Mouse (Mus musculus) gastrocnemius, postnatal 14 days (tissue): ENCODE data around the gene Fam81b. TPM values are rescaled to one million over a fixed set of nuclear protein-coding genes. Genes with fewer than 3 reads are reported as not detected.
"Not testable (repeated sequence)": the region's sequence is repeated elsewhere in the genome, so short reads cannot be mapped to it uniquely, and the experiment has no call there.

Source experiments
- DNase-seq: peaks from one replicate; pipeline ENCODE4 v3.0.0; 2021; ENCODE audit warnings: mixed read lengths
- intact Hi-C: fragments of 180-260 bp; cut with DNase I; formaldehyde crosslinking; loops from one replicate; pipeline ENCODE4 v1.15.1; 2025; ENCODE audit warnings: low total_unique reads
- long read RNA-seq, 2 experiments: library from polyadenylated mRNA; stranded (forward); transcript quantifications; one replicate each; pipeline ENCODE4 v2.0.0; 2021
- total RNA-seq, 2 experiments: library from RNA; stranded (reverse); gene quantifications; 2 replicates each; pipeline ENCODE4 v1.2.3; 2021

Gene Fam81b
- under 1 TPM in 1 of 2 experiments, not detected in 1; 0.18 TPM for total RNA-seq
- long read RNA-seq, experiment 1: 0 reads
- long read RNA-seq, experiment 2, partial matches to known transcripts: 0 of 1 reads
- long read RNA-seq, experiment 2, other reads (novel, unspliced or antisense): 1 of 1 reads

DNA sequence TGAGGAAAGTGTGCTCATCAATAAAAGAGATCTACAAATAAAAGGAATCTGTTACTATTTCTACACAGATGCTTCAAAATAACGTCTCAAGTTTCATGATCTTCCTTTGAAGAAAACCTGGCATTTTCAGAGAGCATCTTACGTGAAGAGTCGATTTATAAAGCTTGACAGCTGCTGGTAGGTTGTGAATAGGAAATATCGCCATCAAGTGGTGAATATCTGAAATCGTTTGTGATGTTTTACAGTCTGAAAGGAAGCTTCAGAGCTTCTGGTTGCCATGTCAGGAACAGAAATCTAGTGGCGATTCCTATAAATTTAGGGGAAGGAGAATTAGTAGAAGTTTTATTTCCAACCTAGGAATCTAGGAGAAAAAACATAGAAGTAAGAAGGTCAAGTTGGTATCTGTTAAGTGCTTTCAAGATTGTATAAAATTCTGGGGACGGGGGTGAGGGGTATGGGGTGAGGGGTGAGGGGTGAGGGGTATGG is at the start of gene Fam81b:
Gene Fam81b (minus strand): TSS at position 436 of the 486 bp plus-strand sequence.
- intact Hi-C loops: no loop called here
- DNase-seq: no peak

DNA sequence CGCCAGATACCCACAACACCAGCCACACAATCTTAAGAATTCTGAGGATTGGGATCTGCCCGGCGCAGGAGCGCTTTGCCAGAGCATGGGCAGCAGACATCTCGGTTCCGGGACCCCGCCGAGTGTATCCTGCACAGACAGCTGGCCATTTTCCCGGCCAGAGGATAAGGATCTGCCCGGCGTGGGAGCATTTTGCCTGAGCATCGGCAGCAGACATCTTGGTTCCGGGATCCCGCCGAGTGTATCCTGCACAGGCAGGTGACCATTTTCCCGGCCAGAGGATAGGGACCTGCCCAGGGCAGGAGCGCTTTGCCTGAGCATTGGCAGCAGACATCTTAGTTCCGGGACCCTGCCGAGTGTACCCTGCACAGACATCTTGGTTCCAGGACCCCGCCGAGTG is 41.1 kb upstream of the Fam81b start:
- DNase-seq, intact Hi-C loops: not testable (repeated sequence)

DNA sequence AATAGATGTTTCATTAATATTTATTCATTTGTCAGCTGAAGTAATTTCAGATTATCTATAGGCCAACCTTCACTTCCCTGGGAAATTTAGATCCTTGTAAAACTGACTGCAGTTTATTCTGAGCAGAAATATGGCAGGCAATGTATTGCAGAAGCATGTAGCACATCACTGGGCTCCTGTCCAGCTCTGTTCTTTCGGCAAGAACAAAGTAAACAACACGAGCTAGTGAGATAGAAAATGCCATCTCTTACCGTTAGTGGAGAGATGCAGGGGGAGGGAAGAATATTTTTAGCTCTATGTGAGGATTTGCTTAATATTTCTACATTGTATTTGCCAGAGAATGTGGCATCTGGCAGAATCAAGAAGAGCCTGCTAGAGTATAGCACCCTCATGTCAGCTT is 13.8 kb upstream of the Fam81b start:
- DNase-seq: no peak
- intact Hi-C loops: no loop called here

DNA sequence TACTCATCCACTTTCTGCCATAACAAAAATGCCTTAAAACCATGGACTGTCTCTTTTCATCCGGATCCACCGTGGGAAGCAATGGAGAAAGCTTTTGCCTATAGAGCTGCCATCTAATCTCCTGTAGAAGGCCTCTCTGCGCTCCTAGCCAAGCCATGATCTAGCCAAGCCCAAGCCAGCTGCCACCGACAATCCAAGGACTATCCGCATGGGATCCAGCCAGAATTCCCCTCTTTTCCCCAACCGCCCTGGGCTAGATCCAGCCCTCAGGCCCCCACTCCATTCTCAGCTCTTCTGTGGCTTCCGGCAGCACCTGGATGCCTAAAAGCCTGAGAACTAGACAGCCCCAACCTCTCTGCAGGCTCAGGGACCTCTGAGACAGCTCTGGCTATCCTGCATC is 6.7 kb upstream of the Fam81b start:
- DNase-seq: no peak
- intact Hi-C loops: no loop called here

DNA sequence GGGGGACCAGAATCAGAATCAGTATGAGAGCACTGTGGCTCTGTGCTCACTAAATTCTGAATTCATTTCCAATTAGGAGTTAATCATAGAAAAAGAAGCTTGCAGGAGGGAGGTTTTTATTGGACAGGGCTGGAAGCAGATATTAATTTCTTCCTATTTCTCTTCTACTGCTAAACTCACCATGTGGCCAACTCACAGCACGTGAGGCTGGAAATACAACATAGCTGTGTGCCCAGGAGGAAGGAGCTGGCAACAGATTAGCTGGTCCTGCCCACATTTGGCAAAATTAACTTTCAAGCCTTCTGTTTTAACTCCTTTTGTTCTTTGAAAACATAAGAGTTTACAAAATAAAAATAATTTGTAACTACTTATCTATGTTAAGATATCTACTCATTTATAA is 3.9 kb upstream of the Fam81b start:
- no peak for DNase-seq
- intact Hi-C loops: no loop called here

DNA sequence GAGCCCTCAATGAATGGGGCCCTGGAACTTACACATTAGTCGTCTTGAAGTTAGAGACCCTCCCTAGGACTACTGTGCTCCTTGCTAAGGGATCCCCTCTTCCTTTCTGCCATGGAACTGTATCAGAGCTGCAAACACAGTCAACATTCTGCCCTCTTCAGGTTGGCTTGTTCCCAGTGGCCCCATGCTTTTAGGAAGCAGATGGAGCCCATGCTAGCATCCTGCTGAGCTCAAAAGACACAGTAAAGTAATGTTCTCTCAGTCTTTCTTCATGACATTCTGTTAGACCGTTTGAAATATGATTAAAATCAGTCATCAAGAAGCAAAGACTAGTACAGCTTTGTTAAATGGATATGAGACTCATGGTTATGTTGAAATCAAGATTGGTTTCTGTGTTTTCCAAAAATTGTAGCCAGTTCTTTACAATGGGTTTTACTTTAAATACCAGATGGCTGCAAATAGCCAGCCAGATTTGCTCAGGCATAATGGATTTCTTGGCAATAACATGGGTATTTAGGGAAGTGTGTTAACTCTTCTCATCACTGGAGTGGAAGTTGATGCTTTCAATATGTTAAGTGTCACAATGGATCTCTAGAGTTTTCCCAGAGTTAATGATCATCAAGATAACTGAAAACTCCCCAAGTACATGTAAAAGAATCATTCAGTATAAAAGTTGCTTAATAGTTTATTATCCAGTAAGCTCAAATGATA is 938 bp upstream of the Fam81b start:
- no peak for DNase-seq
- intact Hi-C loops: no loop called here

DNA sequence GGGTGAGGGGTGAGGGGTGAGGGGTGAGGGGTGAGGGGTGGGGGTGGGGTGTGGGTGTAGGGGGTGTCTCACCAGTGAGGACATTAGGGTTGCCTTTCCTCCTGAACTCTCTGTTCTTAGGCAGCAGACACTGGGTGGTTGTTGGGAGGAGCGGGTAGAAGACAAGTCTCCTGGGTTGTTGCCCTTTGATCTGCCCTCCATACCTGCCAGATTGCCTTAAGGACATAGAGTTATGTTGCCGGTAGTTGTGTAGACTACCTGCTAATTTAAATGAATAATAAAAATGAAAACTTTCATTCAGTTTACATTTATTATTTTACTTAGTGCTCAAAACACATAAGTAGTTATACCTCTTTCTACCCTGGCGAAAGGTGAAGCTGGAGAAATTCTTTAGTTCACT is 369 bp upstream of the Fam81b start:
- no peak for DNase-seq
- intact Hi-C loops: no loop called here

DNA sequence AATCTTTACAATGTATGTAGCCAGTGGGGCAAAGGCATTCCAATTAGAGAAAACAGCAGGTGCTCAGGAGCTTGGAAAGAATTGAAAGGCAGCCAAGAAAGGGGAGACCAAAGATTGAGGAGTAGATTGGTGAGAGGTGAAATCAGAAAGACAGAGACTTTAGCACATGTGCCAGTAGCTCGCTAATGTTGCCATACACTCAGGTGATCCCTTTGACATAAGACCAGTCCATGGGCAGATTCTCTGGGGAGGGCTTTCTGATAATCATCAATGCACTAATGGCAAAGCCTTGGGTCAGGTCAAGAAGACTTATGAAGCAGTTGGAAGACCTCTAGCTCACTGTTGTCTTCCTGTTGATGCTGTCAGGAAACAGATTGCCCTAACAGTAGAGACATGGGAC is 671 bp downstream of the Fam81b start:
- intact Hi-C loops: no loop called here
- DNase-seq: no peak

DNA sequence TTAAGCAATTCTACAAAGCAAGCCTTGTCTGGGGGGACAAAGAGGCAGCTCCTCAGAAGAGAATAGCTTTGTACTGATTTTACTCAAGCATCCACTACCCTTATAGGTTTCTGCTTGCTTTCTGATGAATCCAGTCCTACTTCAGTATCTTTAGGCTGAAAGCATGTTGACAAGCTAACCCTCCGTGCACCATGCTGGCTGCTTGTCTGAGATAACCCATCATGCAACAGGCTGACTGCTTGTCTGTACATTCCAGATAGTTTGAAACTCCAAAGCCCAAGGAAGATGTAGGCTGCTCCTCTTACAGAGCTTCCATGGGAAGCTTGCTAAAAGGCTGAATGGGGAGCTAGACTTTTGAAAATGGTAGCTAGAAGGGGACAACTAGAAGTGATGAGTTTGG is 1.7 kb downstream of the Fam81b start:
- no peak for DNase-seq
- intact Hi-C loops: no loop called here

DNA sequence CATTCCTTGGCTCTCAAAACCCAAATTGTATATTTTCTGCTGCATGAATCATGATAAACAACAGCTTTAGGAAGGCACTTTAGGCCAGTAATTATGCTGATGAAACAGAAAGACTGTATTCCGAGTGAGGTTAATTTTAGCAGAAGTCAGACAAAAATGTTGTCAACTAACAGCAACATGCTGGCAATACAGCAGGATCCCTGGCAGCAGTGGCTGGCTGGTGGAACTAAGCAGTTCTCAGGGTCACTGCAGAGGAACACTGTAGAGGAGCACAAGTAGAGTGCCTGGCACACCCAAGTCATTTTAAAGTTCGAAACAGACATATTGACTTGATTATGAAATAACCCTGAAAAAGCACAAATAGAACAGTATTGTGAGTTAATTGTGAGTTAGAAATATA is 2.8 kb downstream of the Fam81b start:
- intact Hi-C loops: no loop called here
- no peak for DNase-seq

DNA sequence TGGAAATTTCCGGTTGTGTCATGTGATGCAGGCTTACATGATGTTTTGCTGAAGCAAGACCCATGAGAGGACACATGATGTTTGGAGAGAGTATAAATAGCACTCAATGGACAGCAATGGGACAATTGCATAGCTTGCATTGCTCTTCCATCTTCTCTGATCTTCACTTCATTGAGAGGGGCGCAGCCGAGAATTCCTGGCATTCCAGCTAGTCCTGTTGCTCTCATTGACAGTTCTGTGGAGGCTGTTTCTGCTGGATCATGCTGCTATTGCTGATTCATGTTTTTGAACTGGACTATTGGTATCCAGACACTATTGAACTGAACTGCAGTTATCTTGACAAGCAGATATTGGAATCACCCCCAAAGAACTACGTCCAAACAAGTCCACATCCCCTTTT is 12.8 kb downstream of the Fam81b start:
- DNase-seq: no peak
- intact Hi-C loops: no loop called here

DNA sequence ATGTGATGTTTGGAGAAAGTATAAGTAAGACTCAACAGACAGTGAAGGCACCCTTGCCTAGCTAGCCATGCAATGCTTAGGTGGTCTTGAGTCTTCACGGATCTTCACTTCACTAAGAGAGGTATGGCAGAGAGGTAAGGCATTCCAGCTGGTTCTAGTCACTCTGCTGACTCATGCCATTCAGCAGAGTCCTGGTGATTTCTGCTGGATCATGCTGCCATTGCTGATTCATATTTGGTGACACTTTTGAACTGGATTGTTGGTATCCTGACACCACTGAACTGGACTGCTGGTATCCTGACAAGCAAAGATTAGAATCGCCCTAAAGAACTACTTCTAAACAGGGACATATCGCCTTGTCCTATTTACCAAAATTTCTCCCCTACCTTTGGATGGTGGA is 20.3 kb downstream of the Fam81b start:
- intact Hi-C loops: no loop called here
- DNase-seq: no peak

DNA sequence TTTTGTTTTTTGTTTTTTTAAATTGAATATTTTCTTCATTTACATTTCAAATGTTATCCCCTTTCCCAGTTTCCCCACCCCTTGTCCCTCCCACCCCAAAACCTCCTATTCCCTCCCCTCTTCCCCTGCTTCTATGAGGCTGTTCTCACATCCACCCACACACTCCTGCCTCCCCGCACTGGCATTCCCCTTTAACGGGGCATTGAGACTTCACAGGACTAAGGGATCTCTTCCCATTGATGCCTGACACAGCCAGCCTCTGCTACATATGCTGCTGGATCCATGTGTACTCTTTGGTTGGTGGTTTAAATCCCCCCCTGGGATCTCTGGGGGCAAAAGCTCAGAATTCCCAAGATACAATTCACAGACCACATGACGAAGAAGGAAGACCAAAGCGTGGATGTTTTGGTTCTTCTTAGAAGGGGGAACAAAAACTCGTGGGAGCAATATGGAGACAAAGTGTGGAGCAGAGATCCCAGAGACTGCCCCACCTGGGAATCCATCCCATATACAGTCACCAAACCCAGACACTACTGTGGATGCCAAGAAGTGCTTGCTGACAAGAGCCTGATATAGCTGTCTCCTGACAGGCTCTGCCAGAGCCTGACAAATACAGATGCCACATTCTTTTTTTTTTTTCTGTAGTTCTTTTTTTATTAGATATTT is 40.4 kb downstream of the Fam81b start:
- intact Hi-C loops: no loop called here

DNA sequence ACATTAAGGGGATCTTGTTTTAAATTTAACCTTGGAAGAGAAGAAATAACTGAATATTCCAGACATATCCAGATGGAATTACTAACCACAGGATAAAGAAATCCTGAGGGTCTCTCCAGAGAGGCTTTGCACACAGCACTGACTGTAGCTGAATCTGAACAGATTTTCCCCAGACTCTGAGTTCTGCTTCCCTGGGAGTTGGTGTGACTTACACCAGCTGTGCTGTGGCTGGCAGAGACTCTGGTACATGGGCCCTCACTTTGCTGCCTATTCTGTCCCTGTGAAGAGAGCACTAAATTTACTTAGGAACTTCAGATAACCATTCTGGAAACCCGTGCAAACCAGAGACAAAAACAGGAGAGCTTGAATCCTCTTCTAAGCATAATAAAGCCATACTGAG is 46.1 kb downstream of the Fam81b start:
- intact Hi-C loops: no loop called here
- no peak for DNase-seq

More for the DNA sequence above, 40.4 kb downstream of the Fam81b start:
- DNase-seq: no peak

DNA sequence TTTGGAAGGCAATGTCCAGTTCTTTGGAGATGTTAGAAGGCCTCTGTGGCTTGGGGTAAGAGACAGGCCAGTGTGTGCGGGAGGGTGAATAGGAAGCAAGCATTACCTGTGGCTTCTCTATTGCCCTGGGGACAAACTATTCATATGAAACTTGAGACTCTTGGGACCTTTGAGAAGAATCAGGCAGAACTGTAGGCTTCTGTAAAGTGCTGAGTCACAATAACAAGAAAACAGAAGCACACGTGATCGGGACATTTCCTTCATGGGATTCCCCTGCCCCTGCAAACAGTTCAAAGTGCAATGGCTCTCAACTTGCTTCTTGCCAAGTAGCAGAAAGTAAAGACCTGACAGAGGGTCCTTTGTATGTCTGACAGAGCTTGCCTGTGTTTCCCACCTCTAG is 48.5 kb downstream of the Fam81b start:
- DNase-seq: no peak
- intact Hi-C loops: no loop called here

DNA sequence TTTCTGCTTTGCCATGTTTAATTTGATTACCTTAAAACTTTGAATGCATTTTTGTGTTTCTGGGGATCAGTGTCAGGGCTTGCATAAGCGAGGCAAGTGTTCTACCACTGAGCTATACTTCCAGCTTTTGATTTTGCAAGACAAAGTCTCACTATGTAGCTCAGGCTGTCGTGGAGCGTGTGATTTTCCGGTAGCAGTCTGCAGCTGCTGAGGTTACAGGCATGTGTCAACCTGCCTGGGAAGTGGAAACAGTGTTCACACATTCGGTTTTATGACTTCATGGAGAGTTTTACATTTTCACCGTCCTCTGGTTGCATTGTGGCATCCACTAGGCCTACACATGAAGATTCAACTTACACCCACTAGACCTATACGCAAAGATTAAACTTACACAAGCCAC is 54.8 kb downstream of the Fam81b start:
- intact Hi-C loops: no loop called here

DNA sequence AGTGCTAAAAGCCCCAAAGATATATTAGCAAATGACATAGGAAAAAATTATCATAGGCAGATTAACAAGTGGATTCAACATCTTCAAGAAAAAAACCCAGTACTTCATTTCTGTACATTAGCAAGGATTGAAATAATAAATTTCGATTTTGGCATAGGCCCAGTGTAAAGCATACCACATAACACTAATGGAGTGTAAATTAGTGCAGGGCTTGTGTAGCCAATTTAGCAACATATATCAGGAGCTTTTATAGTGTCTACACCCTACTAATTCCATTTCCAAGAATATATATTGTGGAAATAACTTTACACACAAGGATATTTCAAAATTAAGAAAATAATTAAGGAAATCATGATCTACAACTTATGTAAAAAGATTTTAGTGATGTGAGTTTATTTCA is 55.8 kb downstream of the Fam81b start:
- intact Hi-C loops: no loop called here
- DNase-seq: no peak

More for the DNA sequence above, 54.8 kb downstream of the Fam81b start:
- DNase-seq: no peak

DNA sequence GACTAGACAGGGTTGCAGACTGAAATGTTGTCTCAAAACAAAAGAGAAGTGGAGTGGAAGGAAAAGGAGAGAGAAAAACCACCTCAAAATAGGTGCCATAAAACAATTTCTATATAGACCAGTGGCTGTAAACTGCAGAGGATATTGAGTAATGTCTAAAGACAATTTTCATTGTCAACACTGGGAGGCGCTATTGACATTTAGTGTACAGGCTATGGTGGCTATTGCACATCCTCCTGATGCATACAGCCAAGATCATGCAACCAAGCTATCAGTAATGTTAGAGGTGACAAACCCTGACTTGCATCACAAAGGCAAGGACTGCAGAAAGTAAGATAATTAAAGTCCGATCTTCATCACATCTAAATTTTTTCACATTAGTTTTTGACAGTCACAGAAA is 89.5 kb downstream of the Fam81b start:
- no peak for DNase-seq
- intact Hi-C loops: no loop called here

DNA sequence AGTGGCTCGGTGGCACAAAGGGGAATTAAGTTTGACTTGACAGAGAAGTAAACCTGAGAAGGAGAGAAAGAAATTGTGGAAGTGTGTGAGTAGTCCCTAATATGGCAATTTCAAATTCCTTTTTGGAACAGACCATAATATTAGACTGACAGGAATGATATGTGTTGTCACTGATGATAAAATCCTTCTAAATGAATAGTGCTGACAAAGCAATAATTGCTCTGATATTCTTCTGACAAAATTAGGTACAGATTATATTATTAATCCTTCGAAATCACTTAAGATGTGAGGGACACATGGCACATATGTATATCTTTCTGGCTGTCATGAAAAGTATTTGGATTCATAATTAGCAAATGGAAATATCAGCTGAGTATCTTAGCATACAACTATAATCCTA is 89.9 kb downstream of the Fam81b start:
- DNase-seq: no peak
- intact Hi-C loops: no loop called here

DNA sequence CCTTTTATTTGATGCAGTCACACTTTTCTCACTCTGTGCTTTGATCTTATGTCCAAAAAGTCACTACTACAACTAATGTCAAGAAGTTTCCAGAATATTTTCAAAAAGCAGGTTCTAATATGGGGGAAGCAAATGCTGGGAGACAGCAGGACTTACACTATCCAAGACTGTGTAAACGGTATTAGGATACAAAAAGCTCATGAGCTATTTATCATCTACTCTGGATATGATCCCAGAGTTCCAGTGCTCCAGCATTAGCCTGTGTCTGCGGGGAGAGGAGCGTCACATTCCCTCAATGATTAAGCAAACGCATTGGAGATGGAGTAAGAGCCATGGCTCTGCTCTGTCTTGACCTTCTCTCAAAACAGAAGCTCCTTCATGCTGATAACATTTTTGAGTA is 104.9 kb downstream of the Fam81b start:
- no peak for DNase-seq
- intact Hi-C loops: no loop called here

DNA sequence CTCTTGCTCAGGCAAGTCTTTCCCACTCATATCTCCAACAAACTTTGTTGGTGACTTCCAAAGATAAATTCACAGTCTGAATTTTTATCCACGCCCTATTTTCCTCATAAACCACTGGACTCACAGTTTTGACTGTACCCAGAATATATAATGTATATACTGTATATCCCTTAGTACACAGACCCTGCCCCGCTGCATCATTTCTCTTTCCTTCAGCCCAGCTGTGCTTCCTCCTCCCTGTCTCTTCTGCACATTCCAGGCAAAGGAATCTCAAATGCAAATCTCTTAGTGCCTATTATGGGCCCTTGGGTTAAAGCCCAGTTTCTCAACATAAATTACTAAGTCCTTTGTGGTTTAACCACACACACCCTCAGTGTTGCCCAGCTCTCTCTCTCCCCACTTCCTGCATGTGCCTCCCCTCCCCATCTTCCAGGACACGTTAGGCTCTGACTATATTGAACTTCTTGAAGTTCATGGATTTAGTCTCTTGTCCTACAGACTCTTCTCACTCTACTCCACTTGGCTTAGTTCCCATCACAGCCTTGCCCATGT is 107.5 kb downstream of the Fam81b start:
- no peak for DNase-seq
- intact Hi-C loops: no loop called here
